In the genomic region with DNA sequence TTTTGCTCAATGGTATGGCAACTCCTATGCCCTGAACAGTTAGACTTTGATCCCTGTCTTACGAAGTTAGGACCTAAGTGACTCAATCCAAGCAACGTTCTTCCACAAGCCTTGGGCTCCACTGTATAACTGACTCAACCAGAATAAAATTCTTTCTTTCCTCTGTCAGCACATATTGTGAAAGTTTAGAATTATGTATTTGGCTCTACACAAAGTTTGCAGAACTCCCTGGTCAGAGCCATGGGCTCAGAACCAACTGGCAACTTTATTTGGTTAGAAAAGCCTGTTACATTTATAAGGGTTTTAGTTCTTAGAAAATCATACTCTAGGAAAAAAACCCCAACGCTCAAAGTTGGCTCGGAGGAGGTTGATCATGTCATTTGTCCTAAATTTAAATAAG, we compare ENCODE assay signal across 14 mouse cellular contexts.
DNase-seq lines count a peak whose midpoint lies in the region; ATAC-seq and TF ChIP-seq lines count a peak whose summit lies in the region.
"Had no signal": no experiment of that assay in that cellular context is flagged by ENCODE, and none has a peak within 500 bp of the region (broad histone marks: within the 10 kb centered on the region; RNA-seq: fewer than 3 reads in every experiment).

No protein-coding gene starts in this region.

- no peak for TF ChIP-seq EP300 in heart, postnatal 0 days (IDR thresholded peaks at IDR 0.05; ENCODE audit: low read depth)

- H3K9me3 ChIP-seq in heart, embryonic 10.5 days = no peaks in the 10 kb centered on the region
- H3K9me3 ChIP-seq in heart, postnatal 0 days (replicated peaks; ENCODE audit: control insufficient read depth, low read length) = no peaks in the 10 kb centered on the region
- no peaks in the 10 kb centered on the region for H3K9me3 ChIP-seq in hindbrain, embryonic 12.5 days (replicated peaks)

- DNase-seq in heart, adult 18-20 months = peak; percentile 37 to 62
- DNase-seq in heart, embryonic 10.5 days (ENCODE audit: low spot score) = no peak
- peak; percentile 8 for DNase-seq in urinary bladder, postnatal 25 days (ENCODE audit: low spot score)
- no peak for DNase-seq in urinary bladder, adult 2 months (ENCODE audit: low spot score)
- DNase-seq in heart, postnatal 0 days (ENCODE audit: low spot score) = peak; percentile 26
- peak; percentile 55 for DNase-seq in telencephalon, adult 2 months (ENCODE audit: low read depth, low spot score)
- DNase-seq in embryo, embryonic 10.5 days (ENCODE audit: low spot score) = no peak
- DNase-seq: cerebellum, adult 8-10 months; lung, embryonic 14.5 days; retina, postnatal 1 day; thymus, adult 18-20 months had no signal

- no peak for TF ChIP-seq CTCF in heart, postnatal 0 days (IDR thresholded peaks at IDR 0.05; ENCODE audit: low read depth)

- no peak overlapping the region for H3K27ac ChIP-seq in heart, embryonic 10.5 days
- H3K27ac ChIP-seq in heart, postnatal 0 days (ENCODE audit: low read depth) = no peak overlapping the region
- H3K27ac ChIP-seq in hindbrain, embryonic 12.5 days = no peak overlapping the region

- H3K27me3 ChIP-seq in heart, embryonic 10.5 days (ENCODE audit: insufficient read depth, poor library complexity, severe bottlenecking) = no peaks in the 10 kb centered on the region
- H3K27me3 ChIP-seq in heart, postnatal 0 days (ENCODE audit: control insufficient read depth, insufficient read depth, low read length) = no peaks in the 10 kb centered on the region
- H3K27me3 ChIP-seq in hindbrain, embryonic 12.5 days = no peaks in the 10 kb centered on the region
- H3K27me3 ChIP-seq: CH12.LX had no signal

- H3K9ac ChIP-seq in heart, postnatal 0 days (replicated peaks; ENCODE audit: low read depth, low read length) = no peak overlapping the region
- H3K9ac ChIP-seq in hindbrain, embryonic 12.5 days = no peak overlapping the region
- H3K9ac ChIP-seq: lung, embryonic 14.5 days had no signal

- no peak for ATAC-seq in heart, postnatal 0 days (ENCODE audit: insufficient read depth, low read depth)
- no peak for ATAC-seq in hindbrain, embryonic 12.5 days (ENCODE audit: low FRiP score)

- H3K4me2 ChIP-seq in heart, postnatal 0 days (ENCODE audit: low read depth, low read length) = no peak overlapping the region
- no peak overlapping the region for H3K4me2 ChIP-seq in hindbrain, embryonic 12.5 days (replicated peaks)
- H3K4me2 ChIP-seq: lung, embryonic 14.5 days had no signal

- no peaks in the 10 kb centered on the region for H3K36me3 ChIP-seq in heart, embryonic 10.5 days
- no peaks in the 10 kb centered on the region for H3K36me3 ChIP-seq in heart, postnatal 0 days (replicated peaks; ENCODE audit: control insufficient read depth, insufficient read depth, low read length)
- no peaks in the 10 kb centered on the region for H3K36me3 ChIP-seq in hindbrain, embryonic 12.5 days

- no peak overlapping the region for H3K4me3 ChIP-seq in heart, embryonic 10.5 days
- no peak overlapping the region for H3K4me3 ChIP-seq in heart, postnatal 0 days (ENCODE audit: low read depth, low read length)
- no peak overlapping the region for H3K4me3 ChIP-seq in hindbrain, embryonic 12.5 days
- H3K4me3 ChIP-seq: erythroblast, embryonic 14.5 days had no signal

- 89% methylated on average over 4 of the region's 4 CpGs for WGBS in heart, embryonic 10.5 days
- WGBS in heart, postnatal 0 days = 77% methylated on average over 4 of the region's 4 CpGs
- 89% methylated on average over 4 of the region's 4 CpGs for WGBS in hindbrain, embryonic 12.5 days

- H3K4me1 ChIP-seq in heart, embryonic 10.5 days = no peaks in the 10 kb centered on the region
- no peaks in the 10 kb centered on the region for H3K4me1 ChIP-seq in heart, postnatal 0 days (ENCODE audit: control insufficient read depth, insufficient read depth)
- no peaks in the 10 kb centered on the region for H3K4me1 ChIP-seq in hindbrain, embryonic 12.5 days

Comparison
In these comparisons a context has a peak if more than half of its experiments do, and no peak if none do; other contexts are left out.
1. DNase-seq: peak in heart, adult 18-20 months (2 of 2), urinary bladder, postnatal 25 days (single experiment), heart, postnatal 0 days (single experiment) and telencephalon, adult 2 months (single experiment); none in heart, embryonic 10.5 days (single experiment), urinary bladder, adult 2 months (single experiment) and embryo, embryonic 10.5 days (single experiment).